Mouse (Mus musculus) hindbrain, postnatal 0 days (tissue): Measurements from ENCODE around the gene Gnai2. TPM values are rescaled to one million over a fixed set of nuclear protein-coding genes. Genes with fewer than 3 reads are reported as not detected.

Source experiments
- ATAC-seq: fragments of 200-750 bp; cut with Nextera tagmentation; 2 replicates; pipeline ENCODE4 v1.8.0; 2017; ENCODE audit warnings: mild to moderate bottlenecking, moderate TSS enrichment, moderate library complexity
- DNase-seq: peaks from one replicate; pipeline ENCODE4 v3.0.0-alpha.2; 2015; ENCODE audit warnings: low spot score
- H3K27ac ChIP-seq: fragments of 300-500 bp; sonication (generic); 2 replicates; pipeline ENCODE4 v1.5.1; 2014; ENCODE audit warnings: mild to moderate bottlenecking
- H3K27me3 ChIP-seq: fragments of 300-500 bp; sonication (generic); 2 replicates; pipeline ENCODE4 v1.6.1; 2014; ENCODE audit warnings: low read length, mixed read lengths; ENCODE audit not compliant: insufficient read depth
- H3K36me3 ChIP-seq: fragments of 300-500 bp; sonication (generic); 2 replicates; pipeline ENCODE4 v1.6.1; 2014; ENCODE audit warnings: low read length, mixed read lengths; ENCODE audit not compliant: insufficient read depth
- H3K4me1 ChIP-seq: fragments of 300-500 bp; sonication (generic); 2 replicates; pipeline ENCODE4 v1.6.1; 2014; ENCODE audit warnings: antibody characterized with exemption, low read length, mixed read lengths; ENCODE audit not compliant: insufficient read depth
- H3K4me2 ChIP-seq: fragments of 300-500 bp; sonication (generic); 2 replicates; pipeline ENCODE4 v1.6.1; 2014; ENCODE audit warnings: low read depth, mild to moderate bottlenecking, low read length, moderate library complexity, mixed read lengths
- H3K4me3 ChIP-seq: fragments of 300-500 bp; sonication (generic); 2 replicates; pipeline ENCODE4 v1.5.1; 2014; ENCODE audit warnings: low read length
- H3K9ac ChIP-seq: fragments of 300-500 bp; sonication (generic); replicated peaks from 2 replicates; pipeline ENCODE4 v1.6.1; 2014; ENCODE audit warnings: mild to moderate bottlenecking, low read length, moderate library complexity, mixed read lengths
- H3K9me3 ChIP-seq: fragments of 300-500 bp; sonication (generic); 2 replicates; pipeline ENCODE4 v1.6.1; 2016; ENCODE audit warnings: low read length, mixed read lengths
- CTCF ChIP-seq: IDR thresholded peaks from 2 replicates; pipeline ENCODE4 v1.5.1; 2016; ENCODE audit warnings: antibody characterized with exemption, control low read depth, low read depth
- WGBS: fragments of 180-500 bp; shearing (Covaris S2); extraction: QIAGEN DNeasy Blood & Tissue Kit; methylation state at CpG from one replicate; pipeline ENCODE4 v1.1.7; 2014; 5-methylcytosine and 5-hydroxymethylcytosine counted together
- polyA plus RNA-seq: library from polyadenylated mRNA; unstranded; fragments of >200 nt; fragmentation: Nextera tagmentation; extraction: Ambion mirVana; gene quantifications from 2 replicates; pipeline ENCODE4 v1.2.1, GENCODE M21; 2015
- total RNA-seq: library from RNA; depleted of rRNA; stranded (reverse); fragments of >200 nt; gene quantifications from 2 replicates; pipeline ENCODE4 v1.2.3, GENCODE M21; 2014

Gene Gnai2
- total and polyA plus RNA-seq, 2 experiments from 2014 or later, result 287 to 334 TPM

GRCm38 (mm10) chr9:107571534-107572326, 63.4 kb downstream of the Gnai2 start:
- H3K4me3 ChIP-seq, result no peak overlapping the region
- 93% methylated on average over 22 of the region's 22 CpGs for WGBS
- no peak overlapping the region for H3K27ac ChIP-seq
- peaks cover 21% of the 10 kb centered on the region; the same call in 1 of the 2 replicates for H3K36me3 ChIP-seq
- ATAC-seq, result no peak
- H3K4me1 ChIP-seq, result peaks cover 21% of the 10 kb centered on the region
- no peak for DNase-seq
- H3K4me2 ChIP-seq, result 0 out of 2 replicates have a peak overlapping the region, but pooled peaks have one; percentile 83
- H3K9ac ChIP-seq, result 0 out of 2 replicates have a peak overlapping the region, but pooled peaks have one; percentile 17
- TF ChIP-seq CTCF, result no peak
- no peaks in the 10 kb centered on the region for H3K9me3 ChIP-seq
- H3K27me3 ChIP-seq, result no peaks in the 10 kb centered on the region

GRCm38 (mm10) chr9:107570845-107571244, 64.3 kb downstream of the Gnai2 start:
- no peak for ATAC-seq
- Histone ChIP-seq H3K27me3 (no peaks in the 10 kb centered on the region), H3K9ac (peak overlapping the region; percentile 17; the same call in 1 of the 2 replicates), H3K4me2 (peak overlapping the region; percentile 83), H3K4me3 (peak overlapping the region; percentile 82; the same call in 1 of the 2 replicates), H3K9me3 (no peaks in the 10 kb centered on the region), H3K27ac (no peak overlapping the region), H3K36me3 (peaks cover 21% of the 10 kb centered on the region; the same call in 1 of the 2 replicates), H3K4me1 (peaks cover 21% of the 10 kb centered on the region)
- no peak for TF ChIP-seq CTCF
- no peak for DNase-seq
- WGBS, result 94% methylated on average over 21 of the region's 21 CpGs

- ATAC-seq (no peak), DNase-seq (no peak)
- Histone ChIP-seq H3K9me3 (no peaks in the 10 kb centered on the region), H3K36me3 (peaks cover 28% of the 10 kb centered on the region; the same call in 1 of the 2 replicates), H3K4me2 (peak overlapping the region; percentile 83), H3K9ac (peak overlapping the region; percentile 75), H3K27ac (peak overlapping the region; percentile 86; the same call in 1 of the 2 replicates), H3K27me3 (no peaks in the 10 kb centered on the region), H3K4me1 (peaks cover 21% of the 10 kb centered on the region), H3K4me3 (peak overlapping the region; percentile 82)
- TF ChIP-seq CTCF, result no peak
- 45% methylated on average over 13 of the region's 13 CpGs for WGBS
These were observed 65.2 kb downstream of the Gnai2 start for GRCm38 (mm10) chr9:107570016-107570415.

GRCm38 (mm10) chr9:107569270-107569669, 65.9 kb downstream of the Gnai2 start:
- TF ChIP-seq CTCF, result no peak
- H3K36me3 ChIP-seq, result peaks cover 28% of the 10 kb centered on the region; the same call in 1 of the 2 replicates
- DNase-seq (no peak), ATAC-seq (peak; percentile 57)
- H3K9ac ChIP-seq, result peak overlapping the region; percentile 75
- H3K27ac ChIP-seq, result peak overlapping the region; percentile 86
- no peaks in the 10 kb centered on the region for H3K9me3 ChIP-seq
- H3K4me3 ChIP-seq, result peak overlapping the region; percentile 82
- no peaks in the 10 kb centered on the region for H3K27me3 ChIP-seq
- H3K4me2 ChIP-seq, result peak overlapping the region; percentile 83
- 0% methylated on average over 23 of the region's 23 CpGs for WGBS
- H3K4me1 ChIP-seq, result peaks cover 21% of the 10 kb centered on the region

GRCm38 (mm10) chr9:107568331-107569261, 66.6 kb downstream of the Gnai2 start:
- Histone ChIP-seq H3K27ac (peak overlapping the region; percentile 86), H3K9me3 (no peaks in the 10 kb centered on the region), H3K4me3 (peak overlapping the region; percentile 82), H3K4me1 (peaks cover 28% of the 10 kb centered on the region), H3K27me3 (no peaks in the 10 kb centered on the region), H3K4me2 (peak overlapping the region; percentile 83), H3K36me3 (peaks cover 28% of the 10 kb centered on the region; the same call in 1 of the 2 replicates), H3K9ac (peak overlapping the region; percentile 75)
- peak; percentile 91 for ATAC-seq
- TF ChIP-seq CTCF, result no peak
- under 1% methylated on average over 41 of the region's 41 CpGs for WGBS
- peak; percentile 93 for DNase-seq

- Histone ChIP-seq H3K4me3 (peak within 1 kb of the TSS; percentile 82), H3K27me3 (no peaks in the 10 kb centered on the region), H3K9ac (peak within 1 kb of the TSS; percentile 75), H3K4me2 (peak within 1 kb of the TSS; percentile 83), H3K9me3 (no peaks in the 10 kb centered on the region), H3K27ac (peak within 1 kb of the TSS; percentile 86), H3K4me1 (peaks cover 29% of the 10 kb centered on the region), H3K36me3 (peaks cover 26% of the 10 kb centered on the region; the same call in 1 of the 2 replicates)
- TF ChIP-seq CTCF, result 0 out of 2 replicates have a peak, but pooled peaks have one; percentile 1
- ATAC-seq (no peak), DNase-seq (no peak)
- WGBS, result 13% methylated on average over 18 of the region's 18 CpGs
These were observed 67.4 kb downstream of the Gnai2 start, which contains the start of gene Hyal2 for GRCm38 (mm10) chr9:107567702-107568319. TSS of gene Hyal2 (plus strand) at chr9:107567945.
